In genomic region chr2:25617578-25617977, GRCm38 (mm10) we compare ENCODE assay signal across 19 mouse cellular contexts. TPM values are rescaled to one million over a fixed set of nuclear protein-coding genes. Genes with fewer than 3 reads are reported as not detected.
DNase-seq lines count a peak whose midpoint lies in the region; ATAC-seq lines count a peak whose summit lies in the region.
"Had no signal": no experiment of that assay in that cellular context is flagged by ENCODE, and none has a peak within 500 bp of the region (broad histone marks: within the 10 kb centered on the region; RNA-seq: fewer than 3 reads in every experiment).

Gene Ccdc183 (minus strand): TSS chr2:25617678.

- H3K9me3 ChIP-seq in hindbrain, embryonic 10.5 days: no peaks in the 10 kb centered on the region
- H3K9me3 ChIP-seq in hindbrain, embryonic 16.5 days (ENCODE audit: control insufficient read depth, low read length): no peaks in the 10 kb centered on the region
- H3K9me3 ChIP-seq in limb, embryonic 12.5 days: no peaks in the 10 kb centered on the region
- no peaks in the 10 kb centered on the region for H3K9me3 ChIP-seq in limb, embryonic 10.5 days (replicated peaks)
- H3K9me3 ChIP-seq in embryonic facial prominence, embryonic 10.5 days: no peaks in the 10 kb centered on the region
- H3K9me3 ChIP-seq in limb, embryonic 15.5 days: no peaks in the 10 kb centered on the region
- H3K9me3 ChIP-seq: heart, embryonic 15.5 days; hindbrain, embryonic 13.5 days had no signal

- WGBS in hindbrain, embryonic 10.5 days: 84% methylated on average over 3 of the region's 3 CpGs
- WGBS in hindbrain, embryonic 16.5 days: 86% methylated on average over 3 of the region's 3 CpGs
- WGBS in limb, embryonic 12.5 days: 81% methylated on average over 3 of the region's 3 CpGs
- WGBS in limb, embryonic 10.5 days: 76% methylated on average over 3 of the region's 3 CpGs
- 82% methylated on average over 3 of the region's 3 CpGs for WGBS in embryonic facial prominence, embryonic 10.5 days
- WGBS in limb, embryonic 15.5 days: 76% methylated on average over 3 of the region's 3 CpGs

- H3K27me3 ChIP-seq in hindbrain, embryonic 10.5 days (ENCODE audit: insufficient read depth, poor library complexity, severe bottlenecking): peaks cover 76% of the 10 kb centered on the region
- H3K27me3 ChIP-seq in hindbrain, embryonic 16.5 days (replicated peaks; ENCODE audit: control insufficient read depth, insufficient read depth, low read length): peaks cover 21% of the 10 kb centered on the region
- peaks cover 79% of the 10 kb centered on the region for H3K27me3 ChIP-seq in limb, embryonic 12.5 days
- peaks cover 65% of the 10 kb centered on the region for H3K27me3 ChIP-seq in limb, embryonic 10.5 days (ENCODE audit: low read depth, poor library complexity, severe bottlenecking)
- peaks cover 76% of the 10 kb centered on the region for H3K27me3 ChIP-seq in embryonic facial prominence, embryonic 10.5 days (replicated peaks; ENCODE audit: low read depth, poor library complexity, severe bottlenecking)
- H3K27me3 ChIP-seq in limb, embryonic 15.5 days: peaks cover 58% of the 10 kb centered on the region

- no peaks in the 10 kb centered on the region for H3K36me3 ChIP-seq in hindbrain, embryonic 10.5 days
- H3K36me3 ChIP-seq in hindbrain, embryonic 16.5 days (ENCODE audit: control insufficient read depth, insufficient read depth, low read length): no peaks in the 10 kb centered on the region
- H3K36me3 ChIP-seq in limb, embryonic 12.5 days: no peaks in the 10 kb centered on the region
- no peaks in the 10 kb centered on the region for H3K36me3 ChIP-seq in limb, embryonic 10.5 days
- no peaks in the 10 kb centered on the region for H3K36me3 ChIP-seq in embryonic facial prominence, embryonic 10.5 days (replicated peaks)
- no peaks in the 10 kb centered on the region for H3K36me3 ChIP-seq in limb, embryonic 15.5 days
- H3K36me3 ChIP-seq: heart, embryonic 15.5 days; hindbrain, embryonic 13.5 days had no signal

- no peak for DNase-seq in hindbrain, embryonic 10.5 days (ENCODE audit: low spot score)
- no peak for DNase-seq in limb, embryonic 10.5 days (ENCODE audit: low spot score)
- DNase-seq in embryonic facial prominence, embryonic 10.5 days (ENCODE audit: low spot score): no peak
- DNase-seq in left cerebral cortex, postnatal 10 days (ENCODE audit: extremely low spot score in 1 of 2, low spot score in 2 of 2): no peak
- DNase-seq: adrenal gland, postnatal 14 days; forebrain, postnatal 0 days; kidney, postnatal 4 days; liver; lung, embryonic 14.5 days; midbrain, embryonic 14.5 days; right cerebral cortex, postnatal 14 days; thymus, adult 18-20 months had no signal

- intact Hi-C loops in left cerebral cortex, postnatal 10 days (cut with DNase I): no loop called here

- no peak within 1 kb of the TSS for H3K4me2 ChIP-seq in hindbrain, embryonic 16.5 days (ENCODE audit: low read length)
- no peak within 1 kb of the TSS for H3K4me2 ChIP-seq in limb, embryonic 12.5 days
- peak within 1 kb of the TSS; percentile 37; the same call in 1 of the 2 replicates for H3K4me2 ChIP-seq in limb, embryonic 15.5 days

- ATAC-seq in hindbrain, embryonic 16.5 days: no peak
- no peak for ATAC-seq in limb, embryonic 12.5 days (ENCODE audit: insufficient number of reproducible peaks, insufficient read depth, low FRiP score, low TSS enrichment, low read depth)
- no peak for ATAC-seq in limb, embryonic 15.5 days (ENCODE audit: insufficient number of reproducible peaks, low FRiP score, low TSS enrichment, low read depth)
- ATAC-seq: forebrain, postnatal 0 days had no signal

- no peak within 1 kb of the TSS for H3K9ac ChIP-seq in hindbrain, embryonic 16.5 days (ENCODE audit: low read depth, low read length)
- H3K9ac ChIP-seq in limb, embryonic 12.5 days (replicated peaks): no peak within 1 kb of the TSS
- 0 out of 2 replicates have a peak within 1 kb of the TSS, but pooled peaks have one; percentile 1 for H3K9ac ChIP-seq in limb, embryonic 15.5 days
- H3K9ac ChIP-seq: forebrain, postnatal 0 days; heart, embryonic 15.5 days; hindbrain, embryonic 13.5 days had no signal

- H3K27ac ChIP-seq in hindbrain, embryonic 10.5 days: no peak within 1 kb of the TSS
- H3K27ac ChIP-seq in hindbrain, embryonic 16.5 days (ENCODE audit: low read depth, low read length): no peak within 1 kb of the TSS
- H3K27ac ChIP-seq in limb, embryonic 12.5 days: no peak within 1 kb of the TSS
- H3K27ac ChIP-seq in limb, embryonic 10.5 days: no peak within 1 kb of the TSS
- H3K27ac ChIP-seq in embryonic facial prominence, embryonic 10.5 days (replicated peaks): no peak within 1 kb of the TSS
- no peak within 1 kb of the TSS for H3K27ac ChIP-seq in limb, embryonic 15.5 days
- H3K27ac ChIP-seq: heart, embryonic 15.5 days; hindbrain, embryonic 13.5 days had no signal

- H3K4me3 ChIP-seq in hindbrain, embryonic 10.5 days: peak within 1 kb of the TSS; percentile 18; the same call in 1 of the 2 replicates
- no peak within 1 kb of the TSS for H3K4me3 ChIP-seq in hindbrain, embryonic 16.5 days (ENCODE audit: low read length)
- H3K4me3 ChIP-seq in limb, embryonic 12.5 days (replicated peaks): peak within 1 kb of the TSS; percentile 16; the same call in 1 of the 2 replicates
- no peak within 1 kb of the TSS for H3K4me3 ChIP-seq in limb, embryonic 10.5 days
- H3K4me3 ChIP-seq in embryonic facial prominence, embryonic 10.5 days: peak within 1 kb of the TSS; percentile 33; the same call in 1 of the 2 replicates
- peak within 1 kb of the TSS; percentile 24; the same call in 1 of the 2 replicates for H3K4me3 ChIP-seq in limb, embryonic 15.5 days
- H3K4me3 ChIP-seq: hindbrain, embryonic 13.5 days had no signal

- H3K4me1 ChIP-seq in hindbrain, embryonic 10.5 days (replicated peaks): peaks cover 20% of the 10 kb centered on the region
- peaks cover 13% of the 10 kb centered on the region for H3K4me1 ChIP-seq in hindbrain, embryonic 16.5 days (ENCODE audit: control insufficient read depth, insufficient read depth, low read depth, low read length)
- H3K4me1 ChIP-seq in limb, embryonic 12.5 days (replicated peaks): peaks cover 20% of the 10 kb centered on the region
- H3K4me1 ChIP-seq in limb, embryonic 10.5 days: peaks cover 21% of the 10 kb centered on the region
- peaks cover 25% of the 10 kb centered on the region for H3K4me1 ChIP-seq in embryonic facial prominence, embryonic 10.5 days
- peaks cover 29% of the 10 kb centered on the region for H3K4me1 ChIP-seq in limb, embryonic 15.5 days

RNA-seq across cellular contexts. Expression of gene Ccdc183, which starts in this region (rescaled TPM):
- 0.17 and 0.18 TPM in 2 replicates for polyA plus RNA-seq in hindbrain, embryonic 10.5 days (2016; fragmentation: Nextera tagmentation; extraction: Ambion mirVana)
- 0.13 and 0.34 TPM in 2 replicates for polyA plus RNA-seq in hindbrain, embryonic 16.5 days (2015; fragmentation: Nextera tagmentation; extraction: Ambion mirVana)
- 0.18 and 0.27 TPM in 2 replicates for polyA plus RNA-seq in limb, embryonic 12.5 days (2016; fragmentation: Nextera tagmentation; extraction: Ambion mirVana)
- polyA plus RNA-seq in limb, embryonic 10.5 days (2016; fragmentation: Nextera tagmentation; extraction: Ambion mirVana): 0.13 TPM in 1 of 2 replicates, not detected in the other
- polyA plus RNA-seq in embryonic facial prominence, embryonic 10.5 days (2016; fragmentation: Nextera tagmentation; extraction: Ambion mirVana): 0.10 and 0.11 TPM in 2 replicates
- 0.12 and 0.14 TPM in 2 replicates for polyA plus RNA-seq in limb, embryonic 15.5 days (2015; fragmentation: Nextera tagmentation; extraction: Ambion mirVana)
- total RNA-seq in left cerebral cortex, postnatal 10 days (2021): not detected
- total RNA-seq: adrenal gland, postnatal 14 days; forebrain, postnatal 0 days; gastrocnemius, adult 8-10 months; megakaryocyte progenitor cell, adult 5-6 weeks had no signal

Comparison
In these comparisons a context has a peak if more than half of its experiments do, and no peak if none do; other contexts are left out.
1. H3K4me3 ChIP-seq: peak in hindbrain, embryonic 10.5 days (single experiment), limb, embryonic 12.5 days (single experiment), embryonic facial prominence, embryonic 10.5 days (single experiment) and limb, embryonic 15.5 days (single experiment); none in hindbrain, embryonic 16.5 days (single experiment) and limb, embryonic 10.5 days (single experiment).